Mouse (Mus musculus) lung, embryonic 14.5 days (tissue): ENCODE data around the gene Elmo1. TPM values are rescaled to one million over a fixed set of nuclear protein-coding genes. Genes with fewer than 3 reads are reported as not detected.

Experiments used
- ATAC-seq: fragments of 200-750 bp; cut with Nextera tagmentation; 2 replicates; pipeline ENCODE4 v1.8.0; 2017; ENCODE audit warnings: mild to moderate bottlenecking, moderate TSS enrichment, moderate library complexity; ENCODE audit not compliant: insufficient read depth
- DNase-seq: peaks from one replicate; pipeline ENCODE4 v3.0.0-alpha.2; 2015
- H3K27ac ChIP-seq: fragments of 300-500 bp; sonication (generic); 2 replicates; pipeline ENCODE4 v1.5.1; 2014; ENCODE audit warnings: low read depth, mild to moderate bottlenecking, moderate library complexity
- H3K27me3 ChIP-seq: fragments of 300-500 bp; sonication (generic); 2 replicates; pipeline ENCODE4 v1.6.1; 2014; ENCODE audit warnings: low read length, control low read depth; ENCODE audit not compliant: insufficient read depth
- H3K36me3 ChIP-seq: fragments of 300-500 bp; sonication (generic); 2 replicates; pipeline ENCODE4 v1.6.1; 2014; ENCODE audit warnings: control low read depth; ENCODE audit not compliant: insufficient read depth
- H3K4me1 ChIP-seq: fragments of 300-500 bp; sonication (generic); 2 replicates; pipeline ENCODE4 v1.6.1; 2014; ENCODE audit warnings: antibody characterized with exemption, control low read depth; ENCODE audit not compliant: insufficient read depth
- H3K4me2 ChIP-seq: fragments of 300-500 bp; sonication (generic); 2 replicates; pipeline ENCODE4 v1.6.1; 2014; ENCODE audit warnings: mild to moderate bottlenecking
- H3K4me3 ChIP-seq: fragments of 300-500 bp; sonication (generic); 2 replicates; pipeline ENCODE4 v1.5.1; 2014; ENCODE audit warnings: low read depth, low read length
- H3K9ac ChIP-seq: fragments of 300-500 bp; sonication (generic); 2 replicates; pipeline ENCODE4 v1.6.1; 2014
- H3K9me3 ChIP-seq: fragments of 300-500 bp; sonication (generic); 2 replicates; pipeline ENCODE4 v1.6.1; 2016; ENCODE audit warnings: low read depth, low read length, control low read depth
- CTCF ChIP-seq: IDR thresholded peaks from 2 replicates; pipeline ENCODE4 v1.5.1; 2016; ENCODE audit warnings: antibody characterized with exemption, low read depth
- WGBS: fragments of 180-500 bp; shearing (Covaris S2); extraction: QIAGEN DNeasy Blood & Tissue Kit; methylation state at CpG from one replicate; pipeline ENCODE4 v1.1.7; 2014; 5-methylcytosine and 5-hydroxymethylcytosine counted together
- polyA plus RNA-seq: library from polyadenylated mRNA; unstranded; fragments of >200 nt; fragmentation: Nextera tagmentation; extraction: Ambion mirVana; gene quantifications from 2 replicates; pipeline ENCODE4 v1.2.1, GENCODE M21; 2014

Gene Elmo1
- polyA plus RNA-seq, 1 experiment from 2014 or later: 37.8 TPM

DNA sequence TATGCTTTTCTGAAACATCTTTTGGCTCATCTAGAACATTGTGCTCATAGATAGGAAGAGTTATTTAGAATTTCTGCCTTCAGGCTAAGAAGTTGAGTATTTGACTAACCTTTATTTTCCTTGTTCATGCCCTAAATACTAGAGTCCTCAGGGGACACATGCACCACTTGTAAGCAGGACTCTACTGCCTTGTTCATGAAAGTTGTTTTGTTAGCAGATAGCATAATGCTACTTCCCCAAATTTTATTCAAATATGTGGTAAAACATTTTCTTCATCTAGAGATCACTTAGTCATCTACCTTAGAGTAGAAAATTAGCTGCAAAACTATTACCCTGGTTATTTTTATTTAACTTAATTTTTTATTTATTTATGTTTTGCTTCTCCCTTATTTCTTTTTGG is 18.4 kb upstream of the Elmo1 start:
- DNase-seq (no peak), ATAC-seq (no peak)
- H3K4me3 ChIP-seq: no peak overlapping the region
- H3K27me3 ChIP-seq: no peaks in the 10 kb centered on the region
- H3K36me3 ChIP-seq: no peaks in the 10 kb centered on the region
- no peaks in the 10 kb centered on the region for H3K9me3 ChIP-seq
- no peak overlapping the region for H3K9ac ChIP-seq
- no peaks in the 10 kb centered on the region for H3K4me1 ChIP-seq
- no peak for TF ChIP-seq CTCF
- no peak overlapping the region for H3K4me2 ChIP-seq
- no peak overlapping the region for H3K27ac ChIP-seq

DNA sequence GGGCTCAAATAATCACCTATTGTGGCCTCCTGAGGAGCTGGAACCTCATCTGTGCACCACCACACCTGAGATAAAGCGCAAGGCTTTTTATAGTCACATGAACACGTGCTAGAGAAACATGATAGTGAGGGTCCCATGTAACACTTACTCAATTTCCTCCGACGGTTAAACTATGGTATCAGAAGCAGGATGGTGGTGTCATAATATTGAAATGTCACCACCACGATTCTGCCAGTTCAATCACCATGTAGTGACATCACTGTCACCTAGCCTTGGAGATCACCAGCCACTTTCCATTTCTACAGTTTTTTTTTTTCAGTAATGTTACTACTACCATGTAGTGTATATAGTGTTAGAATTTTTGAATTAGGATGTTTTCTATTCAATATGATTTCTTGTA is 17.4 kb upstream of the Elmo1 start:
- Histone ChIP-seq H3K9ac (no peak overlapping the region), H3K27me3 (no peaks in the 10 kb centered on the region), H3K36me3 (no peaks in the 10 kb centered on the region), H3K27ac (no peak overlapping the region), H3K4me1 (no peaks in the 10 kb centered on the region), H3K4me2 (no peak overlapping the region), H3K4me3 (no peak overlapping the region), H3K9me3 (no peaks in the 10 kb centered on the region)
- no peak for TF ChIP-seq CTCF
- 62% methylated on average over 5 of the region's 5 CpGs for WGBS
- ATAC-seq: no peak
- no peak for DNase-seq

DNA sequence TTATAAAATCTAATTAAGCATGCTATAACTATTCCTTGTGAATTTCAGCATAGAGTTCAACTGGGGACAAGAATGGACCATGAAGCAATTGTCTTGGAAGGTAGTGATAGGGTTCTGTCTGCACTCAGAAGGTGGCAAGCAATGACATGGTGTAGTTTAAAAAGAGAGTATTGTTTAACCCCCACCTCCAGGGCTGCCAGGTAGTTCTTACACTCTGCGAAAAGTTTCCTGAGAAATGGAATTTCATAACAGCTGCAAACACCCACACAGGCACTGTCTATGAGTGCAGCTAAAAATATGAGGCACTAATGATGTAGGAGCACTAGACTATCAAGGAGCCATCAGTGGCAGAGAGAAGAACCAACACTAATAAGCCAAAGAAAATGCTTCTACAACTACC is 13.9 kb upstream of the Elmo1 start:
- Histone ChIP-seq H3K27ac (no peak overlapping the region), H3K4me2 (no peak overlapping the region), H3K4me1 (no peaks in the 10 kb centered on the region), H3K9ac (no peak overlapping the region), H3K36me3 (no peaks in the 10 kb centered on the region), H3K4me3 (no peak overlapping the region), H3K9me3 (no peaks in the 10 kb centered on the region), H3K27me3 (no peaks in the 10 kb centered on the region)
- DNase-seq (no peak), ATAC-seq (no peak)
- TF ChIP-seq CTCF: no peak
- WGBS: 79% methylated on average over 1 of the region's 1 CpGs

DNA sequence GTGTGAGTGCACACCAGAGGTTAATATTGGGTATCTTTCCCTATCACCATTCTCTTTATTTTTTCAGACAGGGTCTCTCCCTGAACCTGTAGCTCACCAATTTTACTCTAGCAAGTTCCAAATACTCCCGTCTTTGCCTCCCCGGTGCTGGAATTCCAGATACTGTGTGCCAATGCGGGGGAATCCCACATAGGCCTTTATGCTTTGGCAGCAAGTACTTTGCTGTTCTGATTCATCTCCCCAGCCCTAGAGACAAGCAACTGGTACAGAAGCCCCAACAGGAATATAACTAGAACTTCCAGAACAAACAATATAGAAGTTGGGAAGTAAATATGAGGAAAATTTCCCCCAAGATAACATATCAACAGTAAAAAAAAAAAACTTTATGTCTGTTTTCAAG is 13.2 kb upstream of the Elmo1 start:
- TF ChIP-seq CTCF: no peak
- no peak overlapping the region for H3K4me3 ChIP-seq
- H3K4me1 ChIP-seq: no peaks in the 10 kb centered on the region
- H3K27me3 ChIP-seq: no peaks in the 10 kb centered on the region
- H3K9ac ChIP-seq: no peak overlapping the region
- DNase-seq (no peak), ATAC-seq (no peak)
- no peak overlapping the region for H3K27ac ChIP-seq
- 86% methylated on average over 3 of the region's 3 CpGs for WGBS
- H3K4me2 ChIP-seq: no peak overlapping the region
- no peaks in the 10 kb centered on the region for H3K9me3 ChIP-seq
- no peaks in the 10 kb centered on the region for H3K36me3 ChIP-seq

DNA sequence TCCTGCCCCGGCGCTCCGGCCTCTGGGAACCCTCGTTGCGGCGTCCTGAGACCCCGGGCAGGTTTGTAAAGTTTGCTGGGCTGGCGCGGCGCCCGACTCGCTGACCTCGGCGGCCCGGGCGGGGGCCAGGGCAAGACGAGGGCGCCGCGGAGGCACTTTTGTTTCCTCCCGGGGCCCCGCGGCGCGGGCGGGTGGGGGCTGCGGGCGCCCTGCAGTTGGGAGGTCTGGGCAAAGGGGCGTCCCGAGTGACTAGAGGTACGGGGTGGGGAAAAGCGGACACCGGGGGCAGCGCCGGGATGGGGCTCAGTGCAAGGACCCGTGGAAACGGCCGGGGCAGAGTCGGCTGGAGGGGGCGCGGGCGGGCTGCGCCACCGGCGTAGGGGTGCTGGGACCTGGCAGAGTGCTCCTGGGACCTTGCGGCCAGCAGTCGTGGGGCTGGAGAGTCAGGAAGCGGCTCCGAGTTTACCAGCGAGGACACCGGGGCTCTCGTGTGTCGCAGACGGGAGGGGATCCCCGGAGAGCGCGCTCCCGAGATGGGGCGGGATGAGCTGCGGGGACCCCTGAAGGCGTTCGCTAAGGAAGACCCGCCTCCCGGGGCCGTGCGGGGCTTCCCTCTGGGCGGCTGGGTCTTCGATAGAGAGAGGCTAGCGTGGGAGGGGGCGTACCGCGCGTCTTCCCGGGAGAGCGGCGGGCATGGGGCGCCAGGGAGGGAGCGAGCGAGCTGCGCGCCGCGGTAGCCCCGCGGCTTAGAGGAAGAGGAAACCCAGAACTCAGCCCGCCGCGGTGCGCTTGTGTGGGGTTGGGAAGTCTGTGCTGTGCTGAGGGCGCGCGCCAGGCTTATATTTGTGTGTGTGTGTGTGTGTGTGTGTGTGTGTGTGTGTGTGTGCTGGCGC is 561 bp downstream of the Elmo1 start:
- DNase-seq: peak; percentile 80
- H3K4me3 ChIP-seq: peak overlapping the region; percentile 81
- peaks cover 13% of the 10 kb centered on the region; the same call in 1 of the 2 replicates for H3K4me1 ChIP-seq
- H3K4me2 ChIP-seq: peak overlapping the region; percentile 78
- TF ChIP-seq CTCF: no peak
- no peaks in the 10 kb centered on the region for H3K27me3 ChIP-seq
- peak overlapping the region; percentile 84 for H3K9ac ChIP-seq
- H3K9me3 ChIP-seq: no peaks in the 10 kb centered on the region
- under 1% methylated on average over 91 of the region's 93 CpGs for WGBS
- H3K27ac ChIP-seq: peak overlapping the region; percentile 91
- peak; percentile 79 for ATAC-seq
- H3K36me3 ChIP-seq: no peaks in the 10 kb centered on the region

DNA sequence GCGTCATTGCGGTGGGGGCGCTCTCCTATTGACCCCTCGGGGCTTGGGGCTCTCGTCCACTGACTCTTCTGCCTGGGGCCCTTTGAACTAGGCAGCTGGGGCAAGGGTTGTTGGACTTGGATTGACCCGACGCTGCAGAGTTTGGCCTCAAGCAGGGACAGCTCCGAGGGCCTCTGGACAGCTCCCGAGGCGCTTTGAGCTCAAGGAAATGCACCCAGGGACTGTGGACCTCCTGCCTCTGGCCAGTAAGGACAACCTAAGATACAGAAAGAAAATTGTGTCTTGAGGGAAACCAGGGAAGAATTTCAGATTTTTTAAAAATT is 1.2 kb downstream of the Elmo1 start:
- Histone ChIP-seq H3K4me2 (peak overlapping the region; percentile 78), H3K36me3 (no peaks in the 10 kb centered on the region), H3K9me3 (no peaks in the 10 kb centered on the region), H3K4me1 (peaks cover 13% of the 10 kb centered on the region), H3K27me3 (no peaks in the 10 kb centered on the region), H3K27ac (peak overlapping the region; percentile 91; the same call in 1 of the 2 replicates), H3K9ac (peak overlapping the region; percentile 84), H3K4me3 (peak overlapping the region; percentile 81)
- WGBS: 0% methylated on average over 10 of the region's 10 CpGs
- ATAC-seq: peak; percentile 12; the same call in 1 of the 2 replicates
- TF ChIP-seq CTCF: no peak
- peak; percentile 64 for DNase-seq

DNA sequence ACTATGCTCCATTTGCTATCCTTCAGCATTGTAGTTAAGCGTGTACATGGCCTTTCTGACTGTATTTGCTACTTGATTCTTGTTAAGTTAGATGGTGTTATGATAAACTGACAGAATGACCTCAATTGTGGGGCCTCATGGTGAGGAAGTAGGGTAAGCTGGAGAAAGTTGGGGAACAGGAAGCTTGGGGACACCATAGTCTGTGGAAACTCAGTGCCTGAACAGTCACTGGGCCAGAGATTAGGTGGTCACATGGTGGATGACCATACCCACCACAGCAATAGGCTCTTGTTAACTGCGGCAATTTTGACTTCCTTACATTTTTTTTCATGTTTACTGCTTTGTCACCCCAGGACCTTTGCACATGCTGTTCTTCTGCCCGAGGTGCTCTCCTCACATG is 1.9 kb downstream of the Elmo1 start:
- peaks cover 13% of the 10 kb centered on the region for H3K4me1 ChIP-seq
- H3K27me3 ChIP-seq: no peaks in the 10 kb centered on the region
- WGBS: 67% methylated on average over 3 of the region's 3 CpGs
- no peak overlapping the region for H3K9ac ChIP-seq
- TF ChIP-seq CTCF: no peak
- peak overlapping the region; percentile 78; the same call in 1 of the 2 replicates for H3K4me2 ChIP-seq
- DNase-seq (no peak), ATAC-seq (no peak)
- H3K27ac ChIP-seq: no peak overlapping the region
- H3K36me3 ChIP-seq: no peaks in the 10 kb centered on the region
- no peak overlapping the region for H3K4me3 ChIP-seq
- H3K9me3 ChIP-seq: no peaks in the 10 kb centered on the region
